Mouse (Mus musculus) midbrain, embryonic 14.5 days (tissue): Measurements from ENCODE around the gene Ccdc106. TPM values are rescaled to one million over a fixed set of nuclear protein-coding genes. Genes with fewer than 3 reads are reported as not detected.
A peak's percentile ranks its signal among the peaks of the same experiment; 100 is the strongest.

Source experiments
- ATAC-seq: fragments of 200-750 bp; cut with Nextera tagmentation; 2 replicates; pipeline ENCODE4 v1.8.0; 2017; ENCODE audit warnings: moderate number of reproducible peaks, moderate library complexity; ENCODE audit not compliant: low FRiP score, low TSS enrichment
- DNase-seq: peaks from one replicate; pipeline ENCODE4 v3.0.0-alpha.2; 2015
- H3K27ac ChIP-seq: fragments of 300-500 bp; sonication (generic); replicated peaks from 2 replicates; pipeline ENCODE4 v1.5.1; 2014; ENCODE audit warnings: mild to moderate bottlenecking, low read depth, low read length, moderate library complexity
- H3K27me3 ChIP-seq: fragments of 300-500 bp; sonication (generic); 2 replicates; pipeline ENCODE4 v1.6.1; 2014; ENCODE audit warnings: low read length, control low read depth, mixed read lengths; ENCODE audit not compliant: control insufficient read depth, insufficient read depth
- H3K36me3 ChIP-seq: fragments of 300-500 bp; sonication (generic); 2 replicates; pipeline ENCODE4 v1.6.1; 2014; ENCODE audit warnings: low read length, control low read depth; ENCODE audit not compliant: control insufficient read depth, insufficient read depth
- H3K4me1 ChIP-seq: fragments of 300-500 bp; sonication (generic); 2 replicates; pipeline ENCODE4 v1.6.1; 2014; ENCODE audit warnings: mild to moderate bottlenecking, antibody characterized with exemption, low read length, control low read depth; ENCODE audit not compliant: control insufficient read depth, insufficient read depth
- H3K4me2 ChIP-seq: fragments of 300-500 bp; sonication (generic); 2 replicates; pipeline ENCODE4 v1.6.1; 2014; ENCODE audit warnings: mild to moderate bottlenecking, low read length, moderate library complexity
- H3K4me3 ChIP-seq: fragments of 300-500 bp; sonication (generic); replicated peaks from 2 replicates; pipeline ENCODE4 v1.5.1; 2014; ENCODE audit warnings: low read depth, low read length
- H3K9ac ChIP-seq: fragments of 300-500 bp; sonication (generic); replicated peaks from 2 replicates; pipeline ENCODE4 v1.6.1; 2014; ENCODE audit warnings: mild to moderate bottlenecking, low read length, moderate library complexity
- H3K9me3 ChIP-seq: fragments of 300-500 bp; sonication (generic); 2 replicates; pipeline ENCODE4 v1.6.1; 2016; ENCODE audit warnings: low read length, control low read depth, mixed read lengths; ENCODE audit not compliant: control insufficient read depth
- WGBS: fragments of 180-500 bp; shearing (Covaris S2); extraction: QIAGEN DNeasy Blood & Tissue Kit; methylation state at CpG from one replicate; pipeline ENCODE4 v1.1.7; 2014; 5-methylcytosine and 5-hydroxymethylcytosine counted together
- polyA plus RNA-seq: library from polyadenylated mRNA; unstranded; fragments of >200 nt; fragmentation: Nextera tagmentation; extraction: Ambion mirVana; gene quantifications from 2 replicates; pipeline ENCODE4 v1.2.1, GENCODE M21; 2014

The Ccdc106 gene
- polyA plus RNA-seq, 1 experiment from 2014 or later, result 47.0 TPM

DNA sequence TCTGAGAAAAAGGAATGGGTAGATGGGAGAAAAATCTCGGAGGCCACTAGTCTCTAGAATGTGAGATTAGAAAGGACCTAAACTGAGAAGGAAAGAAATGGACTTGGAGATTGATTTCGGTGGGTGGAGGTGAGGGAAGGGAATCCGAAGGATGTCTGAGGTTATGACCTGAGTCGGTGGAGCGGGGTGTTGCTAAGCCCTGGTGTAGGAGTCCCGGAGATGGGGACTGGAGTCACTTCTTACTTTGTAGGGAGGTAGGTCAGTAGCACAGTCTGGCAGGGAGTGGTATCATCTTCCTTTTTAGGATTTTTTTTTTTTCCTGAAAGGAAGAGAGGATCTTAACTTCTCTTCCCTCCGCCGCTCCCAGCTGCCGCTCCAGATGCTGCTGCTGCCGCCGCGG, 32.1 kb downstream of the Ccdc106 start:
- WGBS, result 3% methylated on average over 12 of the region's 12 CpGs
- Histone ChIP-seq H3K4me1 (peaks cover 32% of the 10 kb centered on the region), H3K9me3 (no peaks in the 10 kb centered on the region), H3K4me3 (peak overlapping the region; percentile 77), H3K9ac (peak overlapping the region; percentile 92), H3K27me3 (peaks cover 44% of the 10 kb centered on the region), H3K27ac (no peak overlapping the region), H3K4me2 (peak overlapping the region; percentile 73), H3K36me3 (no peaks in the 10 kb centered on the region)
- peak; percentile 37 for DNase-seq
- no peak for ATAC-seq

DNA sequence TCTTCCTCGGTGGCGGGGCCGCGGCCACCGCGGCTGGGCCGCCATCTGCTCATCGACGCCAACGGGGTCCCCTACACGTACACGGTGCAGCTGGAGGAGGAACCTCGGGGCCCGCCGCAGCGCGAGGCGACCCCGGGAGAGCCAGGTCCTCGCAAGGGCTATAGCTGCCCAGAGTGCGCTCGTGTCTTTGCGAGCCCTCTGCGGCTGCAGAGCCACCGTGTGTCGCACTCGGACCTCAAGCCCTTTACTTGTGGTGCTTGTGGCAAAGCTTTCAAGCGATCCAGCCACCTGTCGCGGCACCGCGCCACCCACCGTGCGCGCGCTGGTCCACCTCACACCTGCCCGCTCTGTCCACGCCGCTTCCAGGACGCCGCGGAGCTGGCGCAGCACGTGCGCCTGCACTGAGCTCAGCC, 32.6 kb downstream of the Ccdc106 start:
- peaks cover 49% of the 10 kb centered on the region for H3K27me3 ChIP-seq
- no peaks in the 10 kb centered on the region for H3K36me3 ChIP-seq
- DNase-seq (peak; percentile 23), ATAC-seq (no peak)
- WGBS, result 3% methylated on average over 45 of the region's 45 CpGs
- peaks cover 36% of the 10 kb centered on the region for H3K4me1 ChIP-seq
- peak overlapping the region; percentile 92 for H3K9ac ChIP-seq
- H3K4me3 ChIP-seq, result peak overlapping the region; percentile 77
- no peaks in the 10 kb centered on the region for H3K9me3 ChIP-seq
- H3K4me2 ChIP-seq, result peak overlapping the region; percentile 73
- H3K27ac ChIP-seq, result no peak overlapping the region

DNA sequence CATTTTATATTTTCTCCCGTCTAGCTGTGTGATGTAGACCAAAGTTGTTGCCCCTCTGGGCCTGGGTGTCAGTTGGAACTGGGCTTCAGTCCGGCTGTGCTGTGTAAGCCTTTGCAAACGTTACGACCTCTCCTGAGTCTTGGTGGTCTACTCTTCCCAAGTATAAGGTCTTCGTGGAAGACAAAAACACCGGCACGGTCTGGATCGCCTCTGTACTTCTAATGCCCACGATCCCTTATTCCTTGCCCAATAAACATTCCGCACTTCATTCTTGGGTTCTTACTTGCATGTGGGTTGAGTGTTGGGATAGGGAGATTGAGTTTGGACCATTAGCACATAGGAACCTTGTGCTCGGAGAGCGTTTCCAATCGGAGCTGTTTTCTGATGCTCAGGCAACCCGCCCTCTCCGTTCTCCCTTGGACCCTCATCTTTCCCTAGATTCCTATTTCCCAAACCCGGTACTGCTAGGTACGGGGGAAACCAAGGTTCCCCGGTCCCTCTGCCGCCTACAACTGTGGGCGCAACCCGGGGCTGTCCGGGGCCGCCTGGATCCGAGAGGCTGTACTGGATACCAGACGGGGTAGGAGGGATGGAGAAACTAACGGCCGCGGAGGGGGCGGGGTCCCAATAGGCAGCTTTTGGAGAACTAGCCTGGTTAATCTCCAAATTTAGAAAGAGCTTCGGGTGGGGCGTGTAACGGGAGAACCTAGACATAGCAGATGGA, 33.3 kb downstream of the Ccdc106 start:
- H3K9ac ChIP-seq, result peak overlapping the region; percentile 92
- H3K36me3 ChIP-seq, result no peaks in the 10 kb centered on the region
- H3K9me3 ChIP-seq, result no peaks in the 10 kb centered on the region
- peaks cover 36% of the 10 kb centered on the region for H3K4me1 ChIP-seq
- H3K4me3 ChIP-seq, result peak overlapping the region; percentile 77
- H3K27ac ChIP-seq, result no peak overlapping the region
- peaks cover 51% of the 10 kb centered on the region for H3K27me3 ChIP-seq
- peak overlapping the region; percentile 73 for H3K4me2 ChIP-seq
- peak; percentile 54 for DNase-seq
- no peak for ATAC-seq
- 6% methylated on average over 32 of the region's 32 CpGs for WGBS

DNA sequence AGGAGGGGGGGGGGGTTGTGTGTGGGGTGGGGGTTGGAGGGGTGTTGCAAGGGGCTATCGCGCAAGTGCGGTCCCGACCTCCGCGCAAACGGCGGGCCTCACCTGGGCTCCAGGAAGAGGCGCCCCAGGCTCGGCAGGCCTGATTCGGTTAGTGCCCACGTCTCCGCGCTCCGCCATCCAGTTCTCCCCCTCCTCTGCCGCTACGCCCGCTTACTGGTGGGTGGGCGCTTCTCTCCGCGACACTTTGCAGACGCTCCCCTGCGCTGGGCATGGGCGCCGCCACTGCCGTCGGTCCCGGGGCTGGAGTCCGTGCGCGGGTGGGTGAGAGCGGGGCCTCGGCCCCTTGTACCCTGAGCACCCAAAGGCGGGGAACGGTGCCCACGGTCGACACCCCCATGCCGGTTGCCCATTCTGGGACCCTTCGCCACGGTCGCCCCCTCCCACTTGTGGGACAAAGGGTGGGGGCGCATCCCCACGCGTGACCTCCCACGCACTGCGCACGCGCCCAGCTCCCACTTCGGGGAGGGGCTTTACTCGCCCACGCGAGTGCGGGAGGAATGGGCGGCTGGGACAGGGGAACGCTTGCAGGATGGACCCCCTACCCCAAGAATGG, 36.4 kb downstream of the Ccdc106 start:
- DNase-seq, result peak; percentile 79
- peak overlapping the region; percentile 75 for H3K9ac ChIP-seq

DNA sequence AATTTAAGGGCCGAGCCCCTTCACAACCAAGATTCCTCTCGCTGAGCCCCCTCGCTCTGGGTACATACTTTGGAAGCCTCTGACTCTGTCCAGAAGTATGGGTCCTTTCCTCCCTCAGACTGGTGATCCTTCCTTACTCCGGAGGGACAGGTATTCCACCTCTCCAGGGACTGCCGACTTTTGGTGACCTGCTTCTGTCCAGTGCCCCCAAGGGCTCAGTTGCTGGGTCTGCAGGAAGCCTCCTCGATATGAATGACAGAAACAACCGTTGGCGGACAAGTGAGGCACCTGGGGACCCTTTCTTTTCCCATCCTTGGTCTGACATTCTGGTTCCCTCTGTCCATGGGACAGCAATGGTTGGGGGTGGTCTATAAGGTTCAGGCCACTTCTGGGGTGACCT, 37.0 kb downstream of the Ccdc106 start:
- Histone ChIP-seq H3K4me1 (peaks cover 40% of the 10 kb centered on the region), H3K4me2 (peak overlapping the region; percentile 71), H3K27ac (peak overlapping the region; percentile 66), H3K27me3 (peaks cover 51% of the 10 kb centered on the region), H3K4me3 (peak overlapping the region; percentile 61), H3K9ac (peak overlapping the region; percentile 75), H3K9me3 (no peaks in the 10 kb centered on the region), H3K36me3 (no peaks in the 10 kb centered on the region)
- no peak for DNase-seq
- 38% methylated on average over 8 of the region's 8 CpGs for WGBS
- ATAC-seq, result no peak

More for the DNA sequence above, 36.4 kb downstream of the Ccdc106 start:
- Histone ChIP-seq H3K27me3 (peaks cover 51% of the 10 kb centered on the region), H3K4me1 (peaks cover 43% of the 10 kb centered on the region), H3K4me2 (peak overlapping the region; percentile 71), H3K4me3 (peak overlapping the region; percentile 61), H3K36me3 (no peaks in the 10 kb centered on the region), H3K9me3 (no peaks in the 10 kb centered on the region), H3K27ac (peak overlapping the region; percentile 66)
- WGBS, result 1% methylated on average over 55 of the region's 55 CpGs
- ATAC-seq, result no peak

DNA sequence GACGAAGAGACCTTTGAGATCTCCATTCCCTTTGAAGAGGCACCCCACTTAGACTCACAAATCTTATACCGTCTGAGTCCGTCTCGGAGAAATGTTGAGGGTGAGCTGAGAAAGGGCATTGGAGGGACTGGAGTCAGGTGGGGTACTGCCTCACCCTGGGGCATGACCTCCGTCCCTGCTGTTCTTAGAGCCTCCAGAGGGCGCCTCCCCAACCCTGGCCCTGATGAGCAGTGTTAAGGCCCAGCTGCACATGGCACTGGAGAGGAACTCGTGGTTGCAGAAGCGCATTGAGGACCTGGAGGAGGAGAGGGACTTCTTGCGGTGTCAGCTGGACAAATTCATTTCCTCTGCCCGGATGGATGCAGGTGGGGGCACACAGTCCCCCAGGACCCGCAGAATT, 37.5 kb downstream of the Ccdc106 start:
- WGBS, result 29% methylated on average over 11 of the region's 11 CpGs
- H3K9me3 ChIP-seq, result no peaks in the 10 kb centered on the region
- no peak for DNase-seq
- H3K36me3 ChIP-seq, result no peaks in the 10 kb centered on the region
- ATAC-seq, result no peak
- H3K4me1 ChIP-seq, result peaks cover 35% of the 10 kb centered on the region
- H3K27ac ChIP-seq, result no peak overlapping the region
- H3K4me3 ChIP-seq, result peak overlapping the region; percentile 61
- peaks cover 47% of the 10 kb centered on the region for H3K27me3 ChIP-seq
- peak overlapping the region; percentile 75; the same call in 1 of the 2 replicates for H3K9ac ChIP-seq
- H3K4me2 ChIP-seq, result peak overlapping the region; percentile 71

DNA sequence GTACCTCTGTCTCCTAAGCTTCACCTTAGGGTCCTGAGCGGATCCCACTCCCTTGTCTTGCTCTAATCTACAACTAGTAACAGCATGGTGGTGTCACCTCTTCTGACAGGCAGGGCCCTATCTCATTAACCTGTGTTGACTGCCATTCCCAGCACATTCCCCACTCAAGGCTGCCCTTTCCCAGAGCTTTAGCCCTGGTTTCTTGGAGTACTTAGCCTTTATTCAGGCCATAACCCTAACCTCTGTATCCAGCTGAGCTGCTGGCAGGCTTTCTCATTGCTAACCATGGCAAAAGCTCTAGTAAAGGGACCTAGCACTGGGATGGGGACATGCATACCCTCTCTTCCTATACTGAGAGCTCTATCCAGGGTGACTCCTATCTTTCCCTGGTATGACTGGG, 38.3 kb downstream of the Ccdc106 start:
- no peak overlapping the region for H3K4me3 ChIP-seq
- no peaks in the 10 kb centered on the region for H3K36me3 ChIP-seq
- no peak overlapping the region; the same call in 1 of the 2 replicates for H3K9ac ChIP-seq
- H3K4me1 ChIP-seq, result peaks cover 34% of the 10 kb centered on the region
- 97% methylated on average over 1 of the region's 1 CpGs for WGBS
- H3K27me3 ChIP-seq, result peaks cover 39% of the 10 kb centered on the region
- no peak for DNase-seq
- H3K9me3 ChIP-seq, result no peaks in the 10 kb centered on the region
- H3K4me2 ChIP-seq, result no peak overlapping the region
- no peak overlapping the region for H3K27ac ChIP-seq
- no peak for ATAC-seq

DNA sequence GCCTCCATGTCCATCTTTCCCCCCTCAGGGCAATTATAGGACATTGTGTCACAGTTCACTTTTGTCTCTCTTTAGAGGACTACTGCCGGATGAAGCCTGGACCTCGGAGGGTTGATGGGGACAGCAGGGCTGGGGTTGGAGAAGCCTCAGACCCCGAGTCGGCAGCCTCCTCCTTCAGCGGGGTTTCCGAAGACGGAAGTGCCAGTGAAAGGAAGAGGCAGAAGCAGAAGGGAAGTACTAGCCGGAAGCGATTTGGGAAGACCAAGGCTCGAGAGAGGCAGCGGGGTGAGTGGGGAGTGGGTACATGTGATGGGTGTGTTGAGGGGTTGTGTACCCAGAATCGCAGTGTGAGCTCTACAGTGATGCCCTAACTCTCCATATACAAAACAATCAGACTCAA, 39.1 kb downstream of the Ccdc106 start:
- no peak overlapping the region for H3K4me3 ChIP-seq
- no peaks in the 10 kb centered on the region for H3K9me3 ChIP-seq
- peaks cover 33% of the 10 kb centered on the region for H3K4me1 ChIP-seq
- DNase-seq (no peak), ATAC-seq (no peak)
- H3K27ac ChIP-seq, result peak overlapping the region; percentile 98
- 93% methylated on average over 12 of the region's 12 CpGs for WGBS
- H3K36me3 ChIP-seq, result no peaks in the 10 kb centered on the region
- H3K9ac ChIP-seq, result 0 out of 2 replicates have a peak overlapping the region, but pooled peaks have one; percentile 76
- H3K27me3 ChIP-seq, result peaks cover 31% of the 10 kb centered on the region
- H3K4me2 ChIP-seq, result peak overlapping the region; percentile 97; the same call in 1 of the 2 replicates
